Mouse (Mus musculus) stomach, postnatal 0 days (tissue): ENCODE results near the gene Ipmk.

Experiments used
- CTCF ChIP-seq: IDR thresholded peaks from 2 replicates; pipeline ENCODE4 v1.5.1; 2016; ENCODE audit warnings: antibody characterized with exemption, low read depth, mild to moderate bottlenecking, moderate library complexity
- EP300 ChIP-seq: optimal IDR thresholded peaks from 2 replicates; pipeline ENCODE3; 2016; ENCODE audit warnings: antibody characterized with exemption

DNA sequence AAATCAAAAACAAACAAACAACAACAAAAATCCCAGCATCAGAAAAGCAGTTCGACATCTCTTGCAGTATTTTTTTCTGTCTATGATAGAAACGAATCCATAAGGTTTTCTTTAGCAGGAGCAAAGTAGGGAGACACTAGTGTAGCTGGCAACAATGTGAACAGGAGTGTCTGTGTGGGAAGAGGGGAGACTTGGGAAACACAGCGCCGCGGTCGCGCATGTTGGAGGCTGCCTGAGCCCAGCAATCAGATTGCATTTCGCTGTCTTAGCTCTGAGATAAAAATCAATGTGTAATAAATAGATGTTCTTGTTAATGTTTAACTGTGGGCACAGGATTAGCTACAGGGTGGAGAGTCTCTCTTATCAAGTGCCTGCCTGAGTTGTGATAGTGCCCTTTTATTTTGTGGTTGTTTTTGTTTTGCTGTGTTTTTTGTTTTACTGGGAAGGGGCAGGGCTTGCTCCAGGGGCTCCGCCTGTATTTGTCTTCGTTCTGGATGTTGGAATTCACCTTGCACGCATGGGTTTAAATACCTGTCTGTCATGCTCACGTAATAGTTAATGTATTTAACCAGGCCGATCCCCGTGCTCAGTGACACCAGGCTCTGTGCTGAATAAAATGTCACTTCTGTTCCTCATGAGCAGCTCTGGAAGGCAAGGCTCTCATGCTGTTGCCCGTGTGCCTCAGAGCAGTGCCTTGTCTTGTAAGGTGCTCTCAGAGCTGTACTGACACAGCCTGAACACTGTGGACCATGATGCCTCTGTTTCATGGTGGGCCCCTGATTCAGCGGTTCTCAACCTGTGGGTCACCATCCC is 20.8 kb downstream of the Ipmk start:
- TF ChIP-seq EP300 (no peak), CTCF (no peak)
